In the genomic region with DNA sequence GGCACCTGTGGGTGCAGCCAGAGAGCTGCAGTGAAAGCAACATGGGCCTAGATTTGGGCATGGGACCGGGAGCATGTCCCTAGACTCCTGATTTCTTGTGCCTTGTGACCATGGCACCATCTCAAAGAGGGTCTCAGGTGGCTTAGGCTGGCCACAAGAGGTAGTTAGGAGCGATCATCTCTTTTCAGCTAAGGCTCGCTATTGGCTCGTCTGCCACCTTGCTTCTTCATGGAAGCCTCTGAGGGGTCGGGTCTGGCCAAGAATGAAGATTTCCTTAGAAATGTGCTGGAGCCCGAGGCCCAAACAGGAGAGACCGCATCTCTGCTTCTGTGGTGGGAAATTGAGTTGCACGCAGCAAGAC, we compare ENCODE assay signal across 8 mouse cellular contexts. TPM values are rescaled to one million over a fixed set of nuclear protein-coding genes. Genes with fewer than 3 reads are reported as not detected.
DNase-seq lines count a peak whose midpoint lies in the region; ATAC-seq and TF ChIP-seq lines count a peak whose summit lies in the region.

No protein-coding gene starts in this region.

- H3K4me2 ChIP-seq in heart, embryonic 11.5 days: peak overlapping the region; percentile 96

- H3K9ac ChIP-seq in heart, embryonic 11.5 days (ENCODE audit: low read depth, low read length): no peak overlapping the region

- 48% methylated on average over 8 of the region's 8 CpGs for WGBS in heart, embryonic 11.5 days (ENCODE audit: insufficient replicate concordance)
- WGBS in hindbrain, embryonic 10.5 days: 47% methylated on average over 8 of the region's 8 CpGs
- 51% methylated on average over 8 of the region's 8 CpGs for WGBS in midbrain, embryonic 10.5 days

- H3K9me3 ChIP-seq in heart, embryonic 11.5 days (replicated peaks; ENCODE audit: control insufficient read depth, low read length): no peaks in the 10 kb centered on the region
- H3K9me3 ChIP-seq in E14TG2a.4 (ENCODE audit: low read length): no peaks in the 10 kb centered on the region
- H3K9me3 ChIP-seq in hindbrain, embryonic 10.5 days: no peaks in the 10 kb centered on the region
- no peaks in the 10 kb centered on the region for H3K9me3 ChIP-seq in midbrain, embryonic 10.5 days (replicated peaks)

- 0 out of 2 replicates have a peak, but pooled peaks cover 4% of the 10 kb centered on the region for H3K4me1 ChIP-seq in heart, embryonic 11.5 days (ENCODE audit: control insufficient read depth, insufficient read depth, low read length)
- peaks cover 22% of the 10 kb centered on the region for H3K4me1 ChIP-seq in E14TG2a.4 (replicated peaks; ENCODE audit: low read depth, low read length)
- peaks cover 48% of the 10 kb centered on the region for H3K4me1 ChIP-seq in hindbrain, embryonic 10.5 days (replicated peaks)
- peaks cover 37% of the 10 kb centered on the region for H3K4me1 ChIP-seq in midbrain, embryonic 10.5 days

- H3K27me3 ChIP-seq in heart, embryonic 11.5 days (ENCODE audit: control insufficient read depth, insufficient read depth, low read length): peaks cover 14% of the 10 kb centered on the region
- peaks cover 52% of the 10 kb centered on the region for H3K27me3 ChIP-seq in E14TG2a.4 (ENCODE audit: insufficient read depth, low read length)
- peaks cover 87% of the 10 kb centered on the region for H3K27me3 ChIP-seq in hindbrain, embryonic 10.5 days (ENCODE audit: insufficient read depth, poor library complexity, severe bottlenecking)
- peaks cover 61% of the 10 kb centered on the region for H3K27me3 ChIP-seq in midbrain, embryonic 10.5 days (ENCODE audit: low read depth, poor library complexity, severe bottlenecking)

- H3K27ac ChIP-seq in heart, embryonic 11.5 days (ENCODE audit: low read depth, low read length): no peak overlapping the region
- no peak overlapping the region for H3K27ac ChIP-seq in hindbrain, embryonic 10.5 days
- H3K27ac ChIP-seq in midbrain, embryonic 10.5 days (replicated peaks): peak overlapping the region; percentile 84; the same call in 1 of the 2 replicates

- H3K4me3 ChIP-seq in heart, embryonic 11.5 days (ENCODE audit: low read depth, low read length): peak overlapping the region; percentile 53
- H3K4me3 ChIP-seq in E14TG2a.4 (replicated peaks; ENCODE audit: low read length): peak overlapping the region; percentile 79
- peak overlapping the region; percentile 72 for H3K4me3 ChIP-seq in hindbrain, embryonic 10.5 days
- peak overlapping the region; percentile 74 for H3K4me3 ChIP-seq in midbrain, embryonic 10.5 days

- no peak for DNase-seq in heart, adult 11 months
- peak; percentile 27 for DNase-seq in hindbrain, embryonic 10.5 days (ENCODE audit: low spot score)
- DNase-seq in midbrain, embryonic 10.5 days (ENCODE audit: low spot score): no peak
- no peak for DNase-seq in ovary, postnatal 36 days (ENCODE audit: low spot score)
- no peak for DNase-seq in ovary, postnatal 14 days (ENCODE audit: low spot score)
- no peak for DNase-seq in layer of hippocampus, adult 9-10 months (ENCODE audit: low spot score)

- TF ChIP-seq CTCF in E14TG2a.4 (conservative IDR thresholded peaks at IDR 0.05; ENCODE audit: low read length): no peak

- H3K36me3 ChIP-seq in heart, embryonic 11.5 days (ENCODE audit: control insufficient read depth, insufficient read depth, low read length): no peaks in the 10 kb centered on the region
- no peaks in the 10 kb centered on the region for H3K36me3 ChIP-seq in E14TG2a.4 (ENCODE audit: insufficient read depth, low read length)
- H3K36me3 ChIP-seq in hindbrain, embryonic 10.5 days: no peaks in the 10 kb centered on the region
- no peaks in the 10 kb centered on the region for H3K36me3 ChIP-seq in midbrain, embryonic 10.5 days

- no peak for ATAC-seq in heart, embryonic 11.5 days (replicated peaks; ENCODE audit: insufficient number of reproducible peaks, low FRiP score, low TSS enrichment)

RNA-seq across cellular contexts. Expression of gene Cd83, which starts 1.1 kb away (rescaled TPM):
- polyA plus RNA-seq in heart, embryonic 11.5 days (2014; fragmentation: Nextera tagmentation; extraction: Ambion mirVana): 2.2 and 2.4 TPM in 2 replicates
- 4.0 and 5.4 TPM in 2 replicates for polyA plus RNA-seq in hindbrain, embryonic 10.5 days (2016; fragmentation: Nextera tagmentation; extraction: Ambion mirVana)
- 4.7 and 4.9 TPM in 2 replicates for polyA plus RNA-seq in midbrain, embryonic 10.5 days (2016; fragmentation: Nextera tagmentation; extraction: Ambion mirVana)
